8 mouse cellular contexts compared by ENCODE assay signal in genomic region chr15:85811535-85812277, GRCm38 (mm10). TPM values are rescaled to one million over a fixed set of nuclear protein-coding genes. Genes with fewer than 3 reads are reported as not detected.
DNase-seq lines count a peak whose midpoint lies in the region; ATAC-seq and TF ChIP-seq lines count a peak whose summit lies in the region.

TSS of gene Cdpf1 (minus strand) at chr15:85811697.

- peak within 1 kb of the TSS; percentile 91 for H3K4me2 ChIP-seq in kidney, embryonic 15.5 days

- ATAC-seq in kidney, embryonic 15.5 days (replicated peaks; ENCODE audit: low FRiP score), result peak; percentile 97
- peak; percentile 94 for ATAC-seq in monocyte, adult 5-6 weeks (replicated peaks; ENCODE audit: insufficient number of reproducible peaks, low FRiP score, low TSS enrichment, poor library complexity, severe bottlenecking)

- peaks cover 9% of the 10 kb centered on the region; the same call in 1 of the 2 replicates for H3K36me3 ChIP-seq in heart, embryonic 10.5 days
- H3K36me3 ChIP-seq in kidney, embryonic 15.5 days, result no peaks in the 10 kb centered on the region

- H3K4me1 ChIP-seq in bone marrow macrophage, adult 2 months (ENCODE audit: control insufficient read depth, insufficient read depth, low read length), result peaks cover 5% of the 10 kb centered on the region; the same call in 1 of the 2 replicates
- H3K4me1 ChIP-seq in embryonic fibroblast, embryonic 13.5 days (ENCODE audit: control insufficient read depth, insufficient read depth, low read length), result 0 out of 2 replicates have a peak, but pooled peaks cover 3% of the 10 kb centered on the region
- peaks cover 8% of the 10 kb centered on the region for H3K4me1 ChIP-seq in heart, embryonic 10.5 days
- H3K4me1 ChIP-seq in kidney, embryonic 15.5 days, result peaks cover 16% of the 10 kb centered on the region

- peak within 1 kb of the TSS; percentile 70 for H3K4me3 ChIP-seq in bone marrow macrophage, adult 2 months (ENCODE audit: insufficient read depth, low read length)
- H3K4me3 ChIP-seq in embryonic fibroblast, embryonic 13.5 days (ENCODE audit: insufficient read depth, low read length), result peak within 1 kb of the TSS; percentile 74
- H3K4me3 ChIP-seq in heart, embryonic 10.5 days, result peak within 1 kb of the TSS; percentile 86
- H3K4me3 ChIP-seq in kidney, embryonic 15.5 days (replicated peaks), result peak within 1 kb of the TSS; percentile 82

- no peaks in the 10 kb centered on the region for H3K27me3 ChIP-seq in heart, embryonic 10.5 days (ENCODE audit: insufficient read depth, poor library complexity, severe bottlenecking)
- no peaks in the 10 kb centered on the region for H3K27me3 ChIP-seq in kidney, embryonic 15.5 days

- 3% methylated on average over 36 of the region's 36 CpGs for WGBS in heart, embryonic 10.5 days
- WGBS in kidney, embryonic 15.5 days, result 2% methylated on average over 36 of the region's 36 CpGs

- peak within 1 kb of the TSS; percentile 81 for H3K9ac ChIP-seq in kidney, embryonic 15.5 days

- DNase-seq in A20 (ENCODE audit: low read depth, low spot score), result peak; percentile 93
- DNase-seq in heart, embryonic 10.5 days (ENCODE audit: low spot score), result peak; percentile 98
- peak; percentile 98 for DNase-seq in liver
- DNase-seq in spleen, postnatal 4 days (ENCODE audit: low spot score in 2 of 2), result peak; percentile 98 to 100

- peak within 1 kb of the TSS; percentile 68 for H3K27ac ChIP-seq in bone marrow macrophage, adult 2 months (ENCODE audit: insufficient read depth, low read depth, low read length)
- peak within 1 kb of the TSS; percentile 29 for H3K27ac ChIP-seq in embryonic fibroblast, embryonic 13.5 days (ENCODE audit: insufficient read depth, low read length)
- peak within 1 kb of the TSS; percentile 95 for H3K27ac ChIP-seq in heart, embryonic 10.5 days
- H3K27ac ChIP-seq in kidney, embryonic 15.5 days, result peak within 1 kb of the TSS; percentile 93

- TF ChIP-seq POLR2A in bone marrow macrophage, adult 2 months (IDR thresholded peaks at IDR 0.05; ENCODE audit: borderline replicate concordance, low read depth, low read length), result no peak
- peak; percentile 95 for TF ChIP-seq POLR2A in embryonic fibroblast, embryonic 13.5 days (IDR thresholded peaks at IDR 0.05; ENCODE audit: low read depth, low read length)

- TF ChIP-seq CTCF in bone marrow macrophage, adult 2 months (IDR thresholded peaks at IDR 0.05; ENCODE audit: low read depth, low read length), result no peak
- TF ChIP-seq CTCF in embryonic fibroblast, embryonic 13.5 days (IDR thresholded peaks at IDR 0.05; ENCODE audit: borderline replicate concordance, insufficient read depth, low read length), result no peak

- no peaks in the 10 kb centered on the region for H3K9me3 ChIP-seq in heart, embryonic 10.5 days
- H3K9me3 ChIP-seq in kidney, embryonic 15.5 days (replicated peaks), result no peaks in the 10 kb centered on the region

RNA-seq across cellular contexts. Expression of gene Cdpf1, which starts in this region (rescaled TPM):
- polyA plus RNA-seq in bone marrow macrophage, adult 2 months (2012; ENCODE audit: insufficient read depth, insufficient read length, missing spikeins), result 13.8 and 17.9 TPM in 2 replicates
- polyA plus RNA-seq in embryonic fibroblast, embryonic 13.5 days (2011; ENCODE audit: insufficient read length, low read depth, missing spikeins), result 17.0 and 20.9 TPM in 2 replicates
- 50.9 and 54.2 TPM in 2 replicates for polyA plus RNA-seq in heart, embryonic 10.5 days (2016; fragmentation: Nextera tagmentation; extraction: Ambion mirVana)
- 29.5 and 32.5 TPM in 2 replicates for polyA plus RNA-seq in kidney, embryonic 15.5 days (2015; fragmentation: Nextera tagmentation; extraction: Ambion mirVana)
- total RNA-seq in monocyte, adult 5-6 weeks (2017), result 13.2 to 15.6 TPM (median 14.4 TPM) in 3 replicates

Comparison
In these comparisons a context has a peak if more than half of its experiments do, and no peak if none do; other contexts are left out.
1. Peak in every context shown above with its lines: DNase-seq, ATAC-seq, H3K4me3 ChIP-seq and H3K27ac ChIP-seq.
2. H3K27ac ChIP-seq: peak in every context shown above with its lines; median percentile 95 in heart, embryonic 10.5 days; 93 in kidney, embryonic 15.5 days; 68 in bone marrow macrophage, adult 2 months; 29 in embryonic fibroblast, embryonic 13.5 days.